Mouse (Mus musculus) CH12.LX (cell line): Measurements from ENCODE around the gene Psmd12. TPM values are rescaled to one million over a fixed set of nuclear protein-coding genes. Genes with fewer than 3 reads are reported as not detected.

Experiments
- DNase-seq: peaks from one replicate; pipeline ENCODE4 v3.0.0-alpha.2; 2013; ENCODE audit errors: extremely low read depth
- H3K27ac ChIP-seq: 2 replicates; pipeline ENCODE4 v1.5.1; 2012; ENCODE audit warnings: low read depth, mild to moderate bottlenecking, control low read depth, moderate library complexity; ENCODE audit not compliant: insufficient read depth
- H3K27me3 ChIP-seq: replicated peaks from 2 replicates; pipeline ENCODE3; 2012; ENCODE audit warnings: inconsistent platforms
- H3K36me3 ChIP-seq, 2 experiments: replicated peaks in 1 of 2; 2 replicates each; pipeline versions ENCODE3 to v1.6.1; 2012; ENCODE audit warnings: inconsistent platforms in 1 of 2, low read length in 1 of 2, mild to moderate bottlenecking in 1 of 2, mixed read lengths in 1 of 2, moderate library complexity in 1 of 2; ENCODE audit not compliant: control insufficient read depth in 1 of 2, insufficient read depth in 1 of 2
- H3K4me1 ChIP-seq, 2 experiments: 2 replicates each; pipeline ENCODE4 v1.6.1; 2012; ENCODE audit warnings: inconsistent platforms in 1 of 2, moderate library complexity in 1 of 2; ENCODE audit not compliant: insufficient read depth in 2 of 2, control insufficient read depth in 1 of 2
- H3K4me2 ChIP-seq: 2 replicates; pipeline ENCODE4 v1.6.1; 2012; ENCODE audit warnings: low read depth, mild to moderate bottlenecking, control low read depth; ENCODE audit not compliant: poor library complexity, insufficient read depth, severe bottlenecking
- H3K4me3 ChIP-seq, 3 experiments: fragments of 150-350 bp in 1 of 3; sonication (generic) in 1 of 3; replicated peaks in 1 of 3; 2 replicates each; pipeline versions ENCODE3 to v1.5.1; 2011 to 2012; ENCODE audit warnings: low read depth in 2 of 3, low read length in 2 of 3, mild to moderate bottlenecking in 2 of 3, moderate library complexity in 2 of 3, control low read depth in 1 of 3, improper control_type of control experiment in 1 of 3, inconsistent platforms in 1 of 3, mixed read lengths in 1 of 3; ENCODE audit not compliant: poor library complexity in 1 of 3
- H3K79me2 ChIP-seq: replicated peaks from 2 replicates; pipeline ENCODE4 v1.6.1; 2012; ENCODE audit warnings: mild to moderate bottlenecking, moderate library complexity; ENCODE audit not compliant: control insufficient read depth, poor library complexity, insufficient read depth, severe bottlenecking; ENCODE audit errors: extremely low read depth
- H3K9ac ChIP-seq: 2 replicates; pipeline ENCODE4 v1.6.1; 2012; ENCODE audit warnings: low read depth, mild to moderate bottlenecking, control low read depth, moderate library complexity; ENCODE audit not compliant: insufficient read depth
- H3K9me3 ChIP-seq: replicated peaks from 2 replicates; pipeline ENCODE3; 2012; ENCODE audit warnings: low read length, inconsistent platforms, mixed read lengths
- BHLHE40 ChIP-seq: IDR thresholded peaks from 2 replicates; pipeline ENCODE4 v1.6.1; 2011; ENCODE audit warnings: mild to moderate bottlenecking, low read depth, low read length, improper control_type of control experiment
- CHD2 ChIP-seq: IDR thresholded peaks from 2 replicates; pipeline ENCODE4 v1.6.1; 2011; ENCODE audit warnings: low read length, improper control_type of control experiment
- CTCF ChIP-seq, 2 experiments: IDR thresholded peaks in 1 of 2; conservative IDR thresholded peaks in 1 of 2; 2 replicates each; pipeline ENCODE4 v1.5.1; 2011 to 2012; ENCODE audit warnings: low read depth in 2 of 2, low read length in 2 of 2, improper control_type of control experiment in 1 of 2, inconsistent platforms in 1 of 2, mild to moderate bottlenecking in 1 of 2, moderate library complexity in 1 of 2
- EP300 ChIP-seq: IDR thresholded peaks from 2 replicates; pipeline ENCODE4 v1.6.1; 2011; ENCODE audit warnings: low read length, improper control_type of control experiment
- HCFC1 ChIP-seq: IDR thresholded peaks from 2 replicates; pipeline ENCODE4 v1.6.1; 2012; ENCODE audit warnings: low read depth, mild to moderate bottlenecking, inconsistent platforms, low read length, improper control_type of control experiment
- JUN ChIP-seq: IDR thresholded peaks from 2 replicates; pipeline ENCODE4 v1.6.1; 2011; ENCODE audit warnings: low read depth, mild to moderate bottlenecking, low read length, improper control_type of control experiment, moderate library complexity; ENCODE audit not compliant: insufficient read depth
- MAX ChIP-seq: IDR thresholded peaks from 2 replicates; pipeline ENCODE4 v1.6.1; 2011; ENCODE audit warnings: low read length, improper control_type of control experiment
- MEF2A ChIP-seq: IDR thresholded peaks from 2 replicates; pipeline ENCODE4 v1.6.1; 2014; ENCODE audit warnings: low read depth, mild to moderate bottlenecking, inconsistent platforms, low read length, improper control_type of control experiment, borderline replicate concordance
- NELFE ChIP-seq: IDR thresholded peaks from 2 replicates; pipeline ENCODE4 v1.6.1; 2011; ENCODE audit warnings: low read depth, low read length, improper control_type of control experiment
- NRF1 ChIP-seq: IDR thresholded peaks from 2 replicates; pipeline ENCODE4 v1.6.1; 2014; ENCODE audit warnings: low read depth, mild to moderate bottlenecking, inconsistent platforms, low read length, improper control_type of control experiment, moderate library complexity
- POLR2AphosphoS2 ChIP-seq: IDR thresholded peaks from 2 replicates; pipeline ENCODE4 v1.6.1; 2011; ENCODE audit warnings: low read depth, low read length, improper control_type of control experiment
- dilution Hi-C: fragments of 300-500 bp; cut with MboI; formaldehyde crosslinking; loops from 2 replicates; pipeline ENCODE4 v1.14.3; 2020; ENCODE audit warnings: low sequenced_read_pairs; ENCODE audit not compliant: extremely low pct_unique_long_range_greater_than_20kb, extremely low pct_ligation_motif_present
- in situ Hi-C: fragments of 300-500 bp; cut with MboI; formaldehyde crosslinking; loops from 3 replicates; pipeline ENCODE4 v1.14.3; 2019; ENCODE audit warnings: low sequenced_read_pairs, low pct_ligation_motif_present, low pct_unique_long_range_greater_than_20kb, mixed read lengths
- polyA plus RNA-seq: library from polyadenylated mRNA; unstranded; fragments of >175 nt; gene quantifications from 2 replicates; pipeline ENCODE4 v1.2.1, GENCODE M21; 2012; ENCODE audit warnings: low read depth; ENCODE audit not compliant: insufficient read length
- total RNA-seq, 2 experiments: library from RNA; depleted of rRNA; stranded (reverse); fragments of 300-350 nt in 1 of 2; fragments of >200 nt in 1 of 2; gene quantifications; 2 replicates each; pipeline ENCODE4 v1.2.3; 2012 to 2014

Psmd12 gene
- total and polyA plus RNA-seq, 3 experiments = 108 to 257 (median 151) TPM

DNA sequence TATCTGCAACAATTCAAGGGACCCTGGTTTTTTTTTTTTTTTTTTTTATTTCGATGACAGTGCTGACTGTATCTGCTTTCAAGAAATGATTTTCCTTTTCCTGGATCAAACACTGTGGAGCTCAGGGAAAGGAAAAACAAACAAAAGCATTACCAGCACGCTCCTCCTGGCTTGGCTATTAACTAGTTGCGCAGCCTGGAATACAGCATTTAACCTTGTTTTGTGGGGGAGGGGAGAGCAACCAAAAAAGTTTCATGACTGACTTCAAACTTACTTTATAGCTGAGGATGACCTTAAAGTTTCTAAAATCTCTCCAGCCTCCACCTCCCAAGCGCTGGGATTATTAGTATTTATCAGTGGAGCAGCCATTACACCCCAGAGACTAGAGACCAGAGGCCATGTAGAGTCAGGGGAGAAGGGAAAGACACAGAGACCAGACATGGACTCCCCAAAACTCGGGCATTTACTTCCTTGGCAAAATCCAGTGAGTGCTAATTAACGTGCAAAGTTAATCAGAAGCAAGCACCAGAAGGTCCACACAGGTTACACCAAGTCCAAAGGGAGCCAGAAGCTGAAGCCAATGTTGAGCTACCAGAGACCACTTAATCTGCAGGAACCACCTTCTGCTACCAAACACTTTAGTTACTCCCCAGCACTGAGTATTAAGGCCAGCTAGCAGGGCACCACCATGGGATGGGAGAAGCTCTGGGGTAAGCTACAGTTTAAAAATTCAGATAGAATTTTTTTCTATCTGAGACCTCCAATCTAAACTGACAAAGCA, 12.5 kb upstream of the Psmd12 start:
- in situ Hi-C loops = no loop called here
- H3K4me2 ChIP-seq = no peak overlapping the region
- dilution Hi-C loops = no loop called here
- peaks cover 4% of the 10 kb centered on the region for H3K9me3 ChIP-seq
- H3K27me3 ChIP-seq = peaks cover 2% of the 10 kb centered on the region
- DNase-seq = no peak
- H3K4me1 ChIP-seq = peaks cover 3 to 18% of the 10 kb centered on the region in 2 experiments; a peak in 3 of 4 replicates
- H3K27ac ChIP-seq = no peak overlapping the region
- no peak overlapping the region for H3K9ac ChIP-seq
- no peak for TF ChIP-seq JUN
- H3K36me3 ChIP-seq = peaks cover 0 to 3% of the 10 kb centered on the region in 2 experiments
- H3K79me2 ChIP-seq = no peaks in the 10 kb centered on the region
- no peak overlapping the region for H3K4me3 ChIP-seq

DNA sequence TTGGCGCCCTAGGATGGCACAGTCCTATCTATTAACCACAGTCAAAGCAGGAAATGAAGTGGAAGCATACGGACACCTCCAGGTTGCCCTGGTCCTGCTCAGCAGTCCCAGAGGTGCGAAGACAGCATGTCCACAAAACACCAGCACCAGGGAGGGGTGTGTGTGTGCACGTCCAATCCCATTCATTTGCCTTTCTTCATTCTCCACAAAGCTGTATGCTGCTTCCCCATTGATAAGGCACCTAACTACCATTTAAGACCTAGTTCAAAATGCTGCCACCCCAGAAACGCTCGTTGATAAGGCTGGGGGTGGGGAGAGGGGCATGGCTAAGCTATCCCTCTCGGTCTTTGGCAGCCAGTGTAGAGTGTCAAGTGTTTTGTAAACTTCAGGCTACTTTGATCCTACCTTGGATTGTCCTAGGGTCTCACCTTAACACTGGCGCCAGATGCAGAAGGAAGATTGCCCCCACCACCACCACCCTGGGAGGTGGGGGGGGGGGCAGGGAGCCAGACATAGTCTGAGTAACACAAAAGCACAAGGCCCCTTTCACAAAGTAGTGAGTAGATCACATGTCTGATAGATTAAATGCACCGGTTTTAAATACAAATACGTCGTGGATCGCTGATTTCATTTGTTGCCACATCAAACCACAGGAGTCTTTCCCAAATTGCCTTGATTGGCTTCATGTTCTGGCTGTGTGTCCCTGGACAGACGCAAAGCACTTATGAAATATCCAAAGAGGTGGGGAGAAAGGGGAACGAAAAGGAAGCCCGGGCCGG, 10.8 kb upstream of the Psmd12 start:
- H3K9ac ChIP-seq = peak overlapping the region; percentile 27; the same call in 1 of the 2 replicates
- no peak for TF ChIP-seq POLR2AphosphoS2
- TF ChIP-seq CHD2 = no peak
- no peak for TF ChIP-seq NRF1
- TF ChIP-seq MEF2A = no peak
- TF ChIP-seq CTCF (conservative IDR thresholded peaks at IDR 0.05 in 1 of 2, IDR thresholded peaks at IDR 0.05 in 1 of 2; ENCODE audit: low read depth in 2 of 2, low read length in 2 of 2) = no peak
- TF ChIP-seq HCFC1 = no peak; the same call in 1 of the 2 replicates
- TF ChIP-seq NELFE = 0 out of 2 replicates have a peak, but pooled peaks have one; percentile 37
- no peak for TF ChIP-seq BHLHE40
- peak; percentile 41; the same call in 1 of the 2 replicates for TF ChIP-seq EP300
- TF ChIP-seq MAX = 0 out of 2 replicates have a peak, but pooled peaks have one; percentile 29
- TF ChIP-seq, all 38 proteins: peak for 3
- Histone ChIP-seq H3K36me3 (peaks cover 0 to under 1% of the 10 kb centered on the region in 2 experiments), H3K4me3 (peak overlapping the region; percentile 67 to 81 (median 72)), H3K9me3 (no peaks in the 10 kb centered on the region), H3K27ac (no peak overlapping the region), H3K4me1 (peaks cover 3 to 23% of the 10 kb centered on the region in 2 experiments; a peak in 3 of 4 replicates), H3K79me2 (no peaks in the 10 kb centered on the region), H3K4me2 (peak overlapping the region; percentile 83), H3K27me3 (peaks cover 2% of the 10 kb centered on the region)
- in situ Hi-C loops (no loop called here), dilution Hi-C loops (no loop called here)
- DNase-seq = no peak
